Mouse (Mus musculus) naive thymus-derived CD4-positive, alpha-beta T cell, adult 2 months (primary cell): ENCODE results near the gene Engase.
A peak's percentile ranks its signal among the peaks of the same experiment; 100 is the strongest.

Experiments used
- DNase-seq: peaks from one replicate; pipeline ENCODE4 v3.0.0-alpha.2; 2011; ENCODE audit warnings: low read depth

The Engase gene

DNA sequence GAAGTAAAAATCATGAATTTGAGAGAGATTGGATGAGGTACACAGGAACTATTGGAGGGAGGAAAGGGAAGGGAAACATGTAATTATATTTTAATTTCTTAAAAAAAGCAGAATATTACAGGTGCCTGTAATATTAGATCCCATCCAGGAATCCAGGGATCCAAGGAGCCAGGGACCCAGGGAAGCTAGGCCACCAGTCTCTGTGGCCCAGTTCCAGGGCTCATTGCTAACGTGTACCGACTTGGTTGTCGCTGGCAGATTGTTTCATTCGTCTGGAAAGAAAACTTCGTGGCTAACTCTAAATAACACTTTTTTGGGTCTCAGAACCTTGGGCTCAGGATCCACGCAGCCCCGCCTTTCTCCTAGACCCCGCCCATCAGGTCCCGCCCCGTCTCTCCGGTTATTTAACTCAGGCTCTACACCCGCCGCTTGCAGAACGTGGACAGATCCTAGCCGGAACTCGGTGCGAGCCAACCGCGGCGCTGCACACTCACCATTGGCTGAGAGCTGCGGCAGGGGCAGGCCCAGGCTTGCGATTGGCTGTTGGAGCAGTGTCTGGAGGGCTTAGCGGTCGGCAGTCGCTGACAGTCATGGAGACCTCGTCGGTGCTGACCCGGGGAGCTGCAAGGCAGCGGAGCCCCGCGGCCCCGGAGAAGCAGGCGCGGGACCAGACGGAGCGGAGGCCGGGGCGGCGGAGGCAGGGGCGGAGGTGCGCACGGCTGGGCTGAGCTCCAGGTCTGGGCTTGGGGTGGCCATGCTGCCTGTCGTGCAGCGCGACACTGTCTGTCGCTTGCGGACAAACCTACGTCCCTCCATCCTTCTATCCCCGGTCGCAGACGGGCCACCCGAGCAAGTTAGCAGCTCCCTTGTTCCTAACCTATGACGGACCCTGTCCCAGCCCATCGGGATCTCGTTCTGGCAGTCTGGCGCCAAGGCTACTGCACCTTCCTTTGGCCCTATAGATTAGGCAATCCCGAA, at the start of gene Engase:
Gene Engase (plus strand): TSS at position 434 of the 978 bp plus-strand sequence.
- DNase-seq = peak; percentile 93

DNA sequence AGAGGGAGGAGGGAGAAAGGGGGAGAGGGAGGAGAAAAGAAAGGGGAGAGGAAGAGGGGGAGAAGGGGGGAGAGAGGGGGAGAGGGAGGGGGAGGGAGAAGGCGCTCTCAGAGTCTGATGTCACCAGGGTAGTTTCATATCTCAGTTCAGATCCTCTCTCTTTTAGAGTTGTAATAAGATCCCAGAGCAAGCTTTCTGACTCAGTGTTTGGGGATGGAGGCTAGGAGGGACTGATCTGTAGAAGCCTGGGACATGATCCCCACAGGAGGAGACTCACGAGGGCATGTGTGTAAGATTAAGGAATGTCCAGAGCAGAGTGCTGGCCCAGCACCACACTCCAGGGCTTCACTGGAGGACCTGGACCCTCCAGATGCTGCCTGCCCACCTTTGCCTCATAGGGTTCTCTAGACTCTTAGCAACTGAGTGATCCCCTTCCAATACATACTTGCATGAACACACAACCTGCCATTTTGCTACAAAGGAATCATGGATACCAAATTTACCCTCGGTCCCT, 49.3 kb upstream of the Engase start:
- DNase-seq = no peak

DNA sequence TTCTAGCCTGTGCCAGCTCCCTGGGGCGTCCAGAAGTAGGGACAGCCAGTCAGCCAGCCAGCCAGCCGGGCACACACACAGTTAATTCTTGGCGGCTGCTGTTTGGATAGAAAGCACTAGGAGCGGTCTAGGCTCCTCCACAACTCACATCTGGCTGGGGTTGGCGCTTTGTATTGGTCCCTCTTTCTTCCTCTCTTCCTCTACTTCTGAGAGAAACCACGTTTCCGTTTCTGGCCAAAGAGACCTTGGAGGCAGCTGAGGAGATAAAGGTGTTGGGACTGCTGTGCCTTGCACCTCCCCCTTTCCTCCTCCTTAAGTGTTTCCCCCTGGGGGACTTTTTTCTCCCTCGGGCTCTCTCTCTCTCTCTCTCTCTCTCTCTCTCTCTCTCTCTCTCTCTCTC, 48.6 kb upstream of the Engase start, which contains the start of gene C1qtnf1:
Gene C1qtnf1 (plus strand): TSS at position 218 of the 400 bp plus-strand sequence.
- DNase-seq = peak; percentile 56

DNA sequence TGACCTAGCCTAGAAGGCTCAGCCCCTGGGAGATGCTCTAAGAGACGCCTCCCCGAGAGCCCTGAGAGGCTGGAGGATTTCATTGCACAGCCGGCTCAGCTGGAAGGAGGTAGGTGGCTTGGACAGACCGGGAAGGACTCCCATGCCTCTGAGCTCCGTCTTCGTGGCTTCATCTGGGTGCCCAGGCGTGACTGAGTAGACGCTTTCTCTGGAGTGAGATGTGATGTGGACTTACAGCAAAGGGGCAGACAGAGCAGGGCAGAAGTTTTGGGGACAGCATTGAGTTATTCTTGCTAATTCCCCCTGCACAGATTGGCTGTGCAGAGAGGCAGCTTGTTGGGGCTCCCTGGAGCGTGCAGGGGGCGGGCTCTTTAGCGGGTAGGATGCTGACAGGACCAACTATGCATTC, 48.2 kb upstream of the Engase start:
- DNase-seq = peak; percentile 40

DNA sequence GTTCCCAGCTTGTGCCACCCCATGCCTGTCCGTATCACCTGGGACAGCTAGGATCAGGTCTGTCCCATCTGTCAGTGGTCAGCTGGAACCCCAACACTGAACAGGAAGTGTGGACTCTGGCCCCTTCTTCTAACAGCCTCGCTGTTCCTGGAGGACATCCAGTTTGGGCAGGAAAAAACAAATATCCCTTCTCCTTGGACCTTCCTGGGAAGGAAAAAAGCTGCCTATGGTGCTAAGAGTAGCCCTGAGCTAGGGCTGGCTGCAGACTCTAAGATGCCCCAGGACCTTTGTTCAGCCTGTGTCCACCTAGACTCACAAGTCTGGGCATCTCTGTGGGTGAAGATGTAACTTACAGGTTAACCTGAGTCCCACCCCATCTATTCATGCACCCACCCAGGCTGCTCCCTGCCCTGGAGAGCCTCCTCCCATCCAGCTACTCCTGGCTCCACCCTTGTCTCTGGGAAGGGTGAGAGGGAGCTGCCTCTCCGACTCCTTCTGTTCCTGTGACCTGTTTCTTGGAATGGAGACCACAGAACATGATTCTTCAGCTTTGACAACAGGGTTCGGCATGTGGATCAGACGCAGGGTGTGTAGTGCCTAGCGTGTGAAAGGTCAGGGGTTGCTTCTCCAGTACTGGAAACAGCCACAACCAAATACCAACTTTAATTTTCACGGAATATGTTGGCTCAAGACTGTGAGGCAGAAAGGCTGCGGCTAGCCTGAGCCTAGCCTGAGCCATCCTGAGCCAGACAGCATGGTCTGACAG, 47.5 kb upstream of the Engase start:
- no peak for DNase-seq

DNA sequence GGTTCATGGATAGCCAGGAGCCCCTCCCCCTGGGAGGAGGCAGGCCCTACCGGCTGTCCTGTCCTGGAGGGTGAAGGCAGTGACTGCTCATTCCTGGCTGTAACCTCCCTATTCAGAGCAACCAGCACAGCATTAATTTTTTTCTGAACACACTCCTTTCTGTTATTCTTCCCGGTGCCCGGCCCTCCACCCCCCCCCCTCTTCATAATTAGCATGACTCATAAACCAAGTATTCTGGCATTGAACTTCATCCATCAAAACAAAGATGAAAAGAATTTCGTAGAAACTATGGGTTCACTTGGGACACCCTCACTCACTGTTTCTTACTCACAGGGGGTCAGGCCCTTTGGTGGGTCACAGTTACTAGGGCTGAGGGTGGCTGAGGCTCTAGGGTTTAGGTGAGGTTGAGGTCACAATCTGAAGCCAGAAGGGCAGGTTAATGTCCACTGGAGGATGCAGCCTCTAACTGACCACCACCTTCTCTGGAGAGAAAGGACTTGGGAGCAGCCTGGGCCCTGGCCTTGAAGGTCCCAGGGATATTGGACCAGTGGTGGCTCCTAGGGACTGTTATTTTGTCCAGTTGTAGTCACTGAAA, 46.2 kb upstream of the Engase start:
- no peak for DNase-seq

DNA sequence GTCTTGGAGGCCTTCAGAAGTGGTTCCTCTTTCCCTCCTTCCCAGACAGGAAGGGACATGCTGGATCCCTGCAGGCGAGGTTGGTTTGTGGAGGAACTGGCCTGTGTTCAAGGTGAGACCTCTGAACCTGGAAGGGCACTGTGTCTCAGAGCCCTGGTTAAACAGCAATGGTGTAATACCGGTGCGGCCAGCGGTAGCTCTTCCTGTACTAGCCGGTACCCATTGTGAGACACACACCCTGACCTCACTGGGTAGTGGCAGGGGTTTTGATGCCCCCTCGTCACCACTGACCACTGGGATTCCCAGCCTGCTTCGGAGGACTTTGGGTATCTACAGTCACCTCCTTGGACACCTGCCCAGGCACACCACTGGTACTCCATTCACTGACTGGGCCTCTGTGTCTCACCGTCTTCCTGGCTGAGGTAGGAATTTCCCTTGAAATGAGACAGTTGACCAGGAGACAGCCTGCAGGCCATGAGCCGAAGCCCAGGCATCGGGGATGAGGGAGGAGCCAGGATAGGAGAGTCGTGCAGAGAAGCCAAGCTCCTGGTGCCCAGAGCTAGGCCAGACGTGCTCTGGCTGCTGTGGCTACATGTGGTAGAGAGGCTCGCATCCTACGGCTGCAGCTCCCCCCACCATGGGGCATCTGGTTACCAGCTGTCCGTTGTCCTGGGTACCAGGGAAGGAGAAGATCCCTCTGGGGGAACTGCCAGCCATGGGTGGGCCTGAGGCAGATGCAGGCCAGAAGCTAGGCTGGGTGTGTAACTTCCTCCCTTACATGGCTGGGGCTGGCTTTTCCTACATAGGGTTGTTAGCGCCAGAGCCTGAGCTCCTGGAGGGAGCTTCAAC, 45.3 kb upstream of the Engase start:
- DNase-seq = no peak

DNA sequence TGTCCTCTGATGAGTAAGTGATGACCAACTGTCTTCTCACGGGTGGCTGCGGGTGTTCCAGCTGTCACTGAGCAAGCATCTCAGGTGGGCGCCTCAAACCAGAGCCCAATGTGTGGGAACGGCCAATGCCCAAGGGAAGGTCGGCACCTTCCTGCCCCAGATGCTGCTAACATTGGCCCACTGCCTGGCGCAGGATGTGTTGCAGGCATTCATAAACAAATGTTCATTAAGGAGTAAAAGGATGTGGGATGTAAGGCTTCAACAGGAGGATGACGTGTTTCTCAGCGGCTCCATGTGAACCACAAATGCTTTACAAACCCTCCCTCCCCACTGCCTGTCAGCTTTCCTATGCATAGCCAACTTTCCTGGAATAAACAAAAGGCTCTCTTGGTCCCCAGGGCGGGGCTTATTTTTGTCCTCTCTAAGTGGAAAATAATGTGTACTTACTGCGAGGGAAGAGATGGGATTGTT, 43.2 kb upstream of the Engase start:
- no peak for DNase-seq

DNA sequence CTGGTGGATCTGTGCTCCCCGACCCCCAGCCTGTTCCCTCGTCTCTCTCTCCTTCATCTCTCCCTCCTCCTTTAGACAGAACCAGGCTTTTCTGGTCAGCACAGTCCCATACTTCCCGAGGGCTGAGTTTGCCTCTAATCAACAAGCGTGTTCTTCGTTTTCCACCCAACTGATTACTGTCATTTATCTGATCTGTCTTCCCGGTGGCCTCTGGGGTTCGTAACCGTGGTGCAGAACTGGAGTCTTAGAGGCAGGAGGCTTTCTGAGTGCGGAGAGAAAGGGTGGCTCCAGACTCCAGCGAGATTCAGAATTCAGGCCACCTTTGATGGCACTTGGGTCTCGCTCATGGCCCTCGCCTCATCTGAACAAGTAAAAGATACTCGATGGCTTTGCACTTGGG, 42.5 kb upstream of the Engase start:
- no peak for DNase-seq

DNA sequence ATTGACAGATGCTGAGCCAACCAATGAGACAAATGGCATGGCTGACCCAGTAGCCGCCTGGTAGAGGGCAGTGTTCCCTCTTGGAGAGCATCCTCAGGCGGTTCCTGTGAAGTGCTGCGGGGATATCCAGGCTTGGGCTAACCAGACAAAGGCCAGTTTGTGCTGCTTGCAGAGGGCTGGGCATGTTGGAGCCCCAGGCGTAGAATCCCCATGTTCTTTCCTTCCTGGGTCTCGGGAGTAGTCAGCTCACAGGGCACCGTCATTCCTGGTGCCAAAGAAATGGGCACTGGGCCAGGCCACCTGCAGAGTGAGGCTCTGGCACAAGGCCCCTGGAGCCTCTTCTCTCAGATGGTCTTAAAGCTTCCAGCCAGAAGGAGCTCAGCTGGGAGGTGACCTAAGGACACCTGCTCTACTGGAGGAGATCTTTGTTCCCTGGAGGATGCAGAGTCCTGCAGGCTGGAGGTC, 40.1 kb upstream of the Engase start:
- DNase-seq = no peak

DNA sequence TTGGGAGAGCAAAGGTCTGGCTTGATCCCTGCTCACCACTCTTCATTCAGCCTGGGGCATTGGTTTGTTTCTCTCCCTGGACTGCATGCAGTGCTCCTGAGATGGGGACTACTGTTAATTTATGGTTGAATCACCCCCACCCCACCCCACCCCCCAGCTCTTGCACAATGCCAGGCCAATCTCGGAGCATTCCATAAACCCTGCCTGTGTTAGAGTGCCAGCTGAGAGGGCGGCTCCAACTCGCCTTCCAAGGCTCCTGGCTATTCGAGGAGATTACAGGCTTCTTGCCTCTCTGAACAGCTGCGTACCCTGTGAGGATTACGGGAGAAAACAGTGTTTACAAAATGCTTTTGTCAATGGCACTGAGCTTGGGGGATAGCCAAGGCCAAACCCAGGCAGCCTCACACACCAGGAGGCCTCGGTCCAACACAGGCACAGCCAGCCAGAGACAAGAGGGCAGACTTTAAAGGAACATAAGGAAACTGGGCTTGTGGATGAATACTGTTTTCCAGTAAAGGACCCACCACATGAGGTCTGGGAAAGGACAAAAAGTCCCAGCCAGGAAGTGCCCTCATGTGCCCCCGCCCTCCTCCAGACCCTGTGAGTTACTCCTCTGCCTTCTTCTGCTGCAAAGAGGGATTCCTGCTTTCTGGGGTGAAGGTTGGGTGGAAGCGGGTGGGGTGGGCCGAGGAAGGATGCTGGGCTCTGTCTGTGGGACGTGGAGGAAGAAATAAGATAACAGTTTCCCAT, 37.8 kb upstream of the Engase start:
- DNase-seq = no peak

DNA sequence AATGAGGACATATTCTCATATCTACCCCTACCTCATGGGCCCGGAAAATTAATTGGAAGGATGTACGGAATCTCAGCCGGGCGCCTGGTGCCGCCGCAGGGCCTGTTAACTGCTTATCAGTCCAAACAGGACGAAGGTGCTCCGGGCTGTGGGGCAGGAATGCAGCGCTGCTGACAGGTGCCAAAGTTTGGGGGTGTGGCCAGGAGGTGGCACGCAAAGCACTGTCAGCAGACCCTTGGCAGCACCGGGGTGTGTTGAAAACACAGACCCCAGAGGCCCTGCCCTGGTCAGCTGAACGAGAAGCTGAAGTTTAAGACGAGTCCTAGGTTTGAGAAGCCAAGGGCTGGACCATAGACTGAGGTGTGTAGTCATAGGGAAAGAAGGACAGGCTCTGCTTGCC, 33.9 kb upstream of the Engase start:
- no peak for DNase-seq

DNA sequence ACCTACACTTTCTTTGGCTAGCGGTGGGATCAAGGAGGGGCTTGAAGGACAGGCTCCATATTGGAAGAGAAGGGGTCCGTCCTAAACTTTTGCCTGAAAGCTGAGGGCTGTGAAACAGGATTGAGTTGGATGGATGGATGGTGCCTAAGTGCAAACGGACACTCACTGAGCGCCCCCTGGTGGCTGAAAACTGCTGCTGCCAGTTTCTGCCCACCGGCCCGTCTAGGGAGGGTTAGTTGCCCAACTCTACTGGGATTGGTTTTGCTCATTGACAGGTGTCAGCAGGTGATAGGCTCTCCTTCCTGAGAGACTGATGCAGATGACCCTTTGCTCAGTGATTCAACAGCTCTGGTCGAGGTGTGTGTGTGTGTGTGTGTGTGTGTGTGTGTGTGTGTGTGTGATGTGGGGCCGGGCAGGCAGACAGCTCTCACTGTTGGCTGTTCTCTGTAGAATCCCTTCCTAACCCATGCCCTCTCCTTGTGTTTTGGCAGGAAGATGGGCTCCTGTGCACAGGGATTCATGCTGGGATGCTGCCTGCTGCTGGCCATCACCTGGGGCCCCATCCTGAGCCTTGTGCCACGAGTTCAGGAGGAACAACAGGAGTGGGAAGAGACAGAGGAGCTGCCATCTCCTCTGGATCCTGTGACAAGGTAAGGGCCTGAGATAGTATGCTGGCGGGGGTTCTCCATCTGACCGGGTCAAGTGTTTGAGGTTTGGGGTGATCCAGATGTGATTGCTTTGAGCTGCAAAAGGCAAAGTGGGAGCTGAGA, 33.2 kb upstream of the Engase start:
- peak; percentile 81 for DNase-seq

DNA sequence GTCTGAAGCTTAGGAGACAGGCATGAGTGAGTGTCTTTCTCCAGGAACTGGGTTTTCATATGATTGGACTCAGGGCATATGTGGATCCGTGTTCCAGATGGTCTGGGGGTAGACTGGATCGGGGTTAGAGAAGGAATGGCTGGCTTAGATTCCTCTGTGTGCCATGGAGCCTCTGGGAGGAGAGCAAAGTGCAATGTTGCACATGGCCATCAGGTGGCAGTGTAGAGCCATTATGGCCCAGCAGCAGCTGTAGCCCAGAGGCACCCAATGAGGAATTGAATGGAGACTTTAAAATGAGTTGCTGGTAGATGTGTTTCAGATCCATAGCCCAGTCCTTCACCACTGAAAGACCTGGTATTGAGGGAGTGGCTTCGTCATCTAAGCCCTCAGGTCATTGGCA, 30.8 kb upstream of the Engase start:
- DNase-seq = peak; percentile 87

DNA sequence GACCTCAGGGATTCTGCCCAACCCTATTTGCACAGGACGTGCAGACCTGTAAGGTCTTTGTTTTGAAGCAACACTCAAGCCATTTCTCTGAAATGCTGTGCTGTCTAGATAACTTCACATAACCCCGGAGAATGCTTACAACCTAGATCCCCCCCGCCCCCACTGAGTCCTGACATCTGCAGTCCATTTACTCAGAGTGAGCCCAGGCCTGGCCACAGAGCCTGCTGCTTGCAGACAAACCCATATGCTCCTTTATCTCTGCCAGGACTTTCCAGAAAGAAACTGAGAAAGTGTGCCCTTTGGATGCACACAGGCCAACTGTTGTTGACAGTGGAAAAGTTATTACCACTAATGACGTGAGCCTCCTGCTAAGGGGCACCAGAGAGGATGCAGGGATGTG, 29.3 kb upstream of the Engase start:
- DNase-seq = no peak

DNA sequence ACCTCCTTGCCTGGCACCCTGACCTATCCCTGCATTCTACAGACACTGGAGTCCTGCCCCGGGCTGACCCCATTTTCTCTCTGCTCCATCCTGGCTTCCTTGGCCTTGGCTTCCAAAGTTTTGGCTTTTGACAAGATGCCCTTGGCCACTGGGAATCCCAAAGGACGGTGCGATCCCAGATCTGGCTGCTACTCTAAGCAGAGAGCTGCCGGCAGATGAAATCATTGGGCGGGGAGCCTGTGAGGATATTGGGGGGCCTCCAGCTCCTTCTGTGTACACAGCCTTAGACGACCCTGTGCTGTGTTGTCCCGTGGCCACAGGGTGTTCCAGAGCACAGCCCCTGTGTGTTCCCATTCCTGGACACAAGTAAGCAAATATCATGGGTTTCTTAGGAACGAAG, 28.2 kb upstream of the Engase start:
- DNase-seq = no peak

DNA sequence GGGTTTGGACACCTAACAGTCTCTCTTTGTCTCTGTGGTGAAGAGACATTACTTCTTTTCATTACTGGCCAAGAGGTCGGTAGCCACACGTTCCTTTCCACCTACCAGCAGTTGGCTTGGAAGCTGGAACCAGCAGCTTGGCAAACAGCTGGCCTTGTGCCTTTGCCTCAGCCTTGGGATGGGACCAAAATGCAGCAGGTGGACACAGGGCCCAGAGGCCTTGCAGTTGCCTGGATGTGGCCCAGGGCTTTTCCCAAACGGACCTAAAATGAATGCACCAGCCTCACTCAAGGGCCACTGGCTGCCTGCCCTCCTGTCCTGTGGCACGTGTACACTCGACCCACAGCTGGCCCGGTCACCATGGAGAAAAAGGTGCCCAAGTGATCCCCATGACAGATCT, 25.4 kb upstream of the Engase start:
- DNase-seq = no peak

DNA sequence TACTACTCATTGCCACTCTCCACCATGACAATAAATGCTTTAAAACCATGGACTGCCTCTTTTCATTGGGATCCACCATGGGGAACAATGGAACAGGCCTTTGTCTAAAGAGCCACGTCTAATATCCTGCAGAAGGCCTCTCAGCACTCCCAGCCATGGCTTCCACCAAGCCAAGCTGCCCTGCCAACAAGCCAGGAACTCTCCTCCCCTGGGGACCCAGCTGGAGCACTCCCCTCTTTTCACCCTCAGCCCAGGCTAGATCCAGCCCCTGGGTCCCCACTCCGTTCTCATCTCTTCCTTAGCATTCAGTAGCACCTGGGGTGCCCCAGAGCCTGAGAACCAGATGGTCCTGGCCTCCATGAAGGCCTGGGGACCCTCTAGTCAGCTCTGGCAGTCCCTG, 23.7 kb upstream of the Engase start:
- no peak for DNase-seq

DNA sequence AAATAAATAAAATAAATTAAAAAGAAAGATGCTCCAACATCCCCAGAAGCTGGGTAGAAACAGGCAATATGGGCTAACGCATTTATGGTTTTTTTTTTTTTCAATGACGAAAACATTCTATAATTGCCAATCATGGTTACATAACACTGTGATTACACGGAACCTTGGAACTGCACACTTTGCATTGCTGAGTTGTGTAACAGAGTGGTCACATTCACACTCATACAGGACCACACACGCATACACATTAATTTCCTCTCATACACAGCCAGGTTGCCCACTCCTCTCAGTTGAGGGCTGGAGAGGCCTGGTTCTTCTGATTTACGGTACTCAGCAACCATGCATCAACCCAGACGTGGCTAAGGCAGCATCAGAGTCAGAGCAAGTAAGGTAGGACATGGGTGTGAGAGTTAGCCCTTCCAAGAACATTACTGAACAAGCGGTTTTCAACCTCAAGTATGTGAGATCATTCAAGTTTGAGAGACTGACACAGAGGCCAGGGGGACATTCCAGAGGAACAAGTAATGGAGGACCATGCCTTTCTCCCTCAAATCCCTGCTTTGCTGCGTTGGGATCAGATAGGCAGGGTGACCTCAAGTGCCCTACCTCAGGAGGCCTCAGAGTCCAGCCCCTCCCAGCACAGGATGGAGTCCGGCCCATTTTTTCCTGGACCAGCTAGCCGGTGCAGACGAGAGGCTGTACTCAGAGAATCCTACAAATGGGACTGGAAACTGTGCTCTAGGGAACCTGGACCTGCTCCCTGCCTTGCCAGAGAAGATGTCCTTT, 22.6 kb upstream of the Engase start:
- no peak for DNase-seq
